Mouse (Mus musculus) heart, embryonic 13.5 days (tissue): ENCODE measurements around the gene Galnt6. TPM values are rescaled to one million over a fixed set of nuclear protein-coding genes. Genes with fewer than 3 reads are reported as not detected.

Source experiments
- ATAC-seq: fragments of 200-750 bp; cut with Nextera tagmentation; 2 replicates; pipeline ENCODE4 v1.8.0; 2017; ENCODE audit warnings: moderate TSS enrichment; ENCODE audit not compliant: insufficient number of reproducible peaks, low FRiP score, low TSS enrichment; ENCODE audit errors: extremely low read depth
- H3K27ac ChIP-seq: fragments of 300-500 bp; sonication (generic); replicated peaks from 2 replicates; pipeline ENCODE4 v1.5.1; 2015; ENCODE audit warnings: moderate library complexity, mild to moderate bottlenecking, inconsistent platforms
- H3K27me3 ChIP-seq: fragments of 300-500 bp; sonication (generic); replicated peaks from 2 replicates; pipeline ENCODE4 v1.6.1; 2015; ENCODE audit warnings: mild to moderate bottlenecking, inconsistent platforms
- H3K36me3 ChIP-seq: fragments of 300-500 bp; sonication (generic); 2 replicates; pipeline ENCODE4 v1.6.1; 2015; ENCODE audit warnings: mild to moderate bottlenecking, inconsistent platforms
- H3K4me1 ChIP-seq: fragments of 300-500 bp; sonication (generic); 2 replicates; pipeline ENCODE4 v1.6.1; 2015; ENCODE audit warnings: inconsistent platforms
- H3K4me2 ChIP-seq: fragments of 300-500 bp; sonication (generic); 2 replicates; pipeline ENCODE4 v1.6.1; 2015; ENCODE audit warnings: inconsistent platforms, mild to moderate bottlenecking, moderate library complexity
- H3K4me3 ChIP-seq: fragments of 300-500 bp; sonication (generic); 2 replicates; pipeline ENCODE4 v1.5.1; 2015; ENCODE audit warnings: moderate library complexity, mild to moderate bottlenecking, inconsistent platforms
- H3K9ac ChIP-seq: fragments of 300-500 bp; sonication (generic); 2 replicates; pipeline ENCODE4 v1.6.1; 2015; ENCODE audit warnings: inconsistent platforms, mild to moderate bottlenecking, moderate library complexity
- H3K9me3 ChIP-seq: fragments of 300-500 bp; sonication (generic); 2 replicates; pipeline ENCODE4 v1.6.1; 2016; ENCODE audit warnings: inconsistent platforms
- WGBS: fragments of 180-500 bp; shearing (Covaris S2); methylation state at CpG from one replicate; pipeline ENCODE4 v1.1.7; 2015; ENCODE audit warnings: mixed read lengths; 5-methylcytosine and 5-hydroxymethylcytosine counted together
- microRNA-seq: library from miRNA; unstranded; fragments of <30 nt; microRNA quantifications from one replicate; pipeline ENCODE4, GENCODE M21; 2016
- polyA plus RNA-seq: library from polyadenylated mRNA; unstranded; fragments of >200 nt; fragmentation: Nextera tagmentation; extraction: Ambion mirVana; gene quantifications from 2 replicates; pipeline ENCODE4 v1.2.1, GENCODE M21; 2015

The Galnt6 gene
- polyA plus RNA-seq, 1 experiment from 2014 or later = 0.13 TPM

- WGBS = 53% methylated on average over 9 of the region's 9 CpGs
These were observed 77.6 kb downstream of the Galnt6 start for GRCm38 (mm10) chr15:100651610-100652009.

GRCm38 (mm10) chr15:100650111-100650510, 79.1 kb downstream of the Galnt6 start:
- H3K4me2 ChIP-seq = no peak overlapping the region
- 77% methylated on average over 10 of the region's 10 CpGs for WGBS
- no peaks in the 10 kb centered on the region for H3K36me3 ChIP-seq
- no peaks in the 10 kb centered on the region for H3K27me3 ChIP-seq
- no peaks in the 10 kb centered on the region for H3K9me3 ChIP-seq
- no peak for ATAC-seq
- H3K27ac ChIP-seq = no peak overlapping the region
- peaks cover 4% of the 10 kb centered on the region; the same call in 1 of the 2 replicates for H3K4me1 ChIP-seq
- H3K4me3 ChIP-seq = no peak overlapping the region
- no peak overlapping the region for H3K9ac ChIP-seq

More at GRCm38 (mm10) chr15:100651610-100652009, 77.6 kb downstream of the Galnt6 start:
- Histone ChIP-seq H3K9me3 (no peaks in the 10 kb centered on the region), H3K4me1 (peaks cover 4% of the 10 kb centered on the region; the same call in 1 of the 2 replicates), H3K27ac (no peak overlapping the region), H3K36me3 (no peaks in the 10 kb centered on the region), H3K4me3 (no peak overlapping the region), H3K9ac (no peak overlapping the region), H3K27me3 (no peaks in the 10 kb centered on the region), H3K4me2 (no peak overlapping the region)
- no peak for ATAC-seq

DNA sequence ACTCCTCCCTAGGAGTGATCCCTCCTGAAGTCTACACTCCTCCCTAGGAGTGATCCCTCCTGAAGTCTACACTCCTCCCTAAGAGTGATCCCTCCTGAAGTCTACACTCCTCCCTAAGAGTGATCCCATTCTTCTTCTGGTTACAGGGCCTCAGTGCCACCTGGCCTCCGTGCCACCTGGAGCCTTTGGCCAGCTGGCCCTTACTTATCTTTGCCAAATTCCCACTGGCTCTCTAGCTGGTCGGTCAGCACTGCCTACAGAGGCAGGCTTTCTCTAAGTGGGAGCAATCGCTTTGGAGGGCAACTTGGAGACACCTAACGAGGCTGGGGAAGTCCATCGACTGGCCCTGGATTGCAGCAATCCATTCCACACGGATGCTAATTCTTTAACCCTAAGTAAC, 83.0 kb downstream of the Galnt6 start:
- H3K36me3 ChIP-seq = no peaks in the 10 kb centered on the region
- H3K4me1 ChIP-seq = peaks cover 4% of the 10 kb centered on the region; the same call in 1 of the 2 replicates
- no peak for ATAC-seq
- H3K27ac ChIP-seq = no peak overlapping the region
- no peaks in the 10 kb centered on the region for H3K9me3 ChIP-seq
- H3K9ac ChIP-seq = no peak overlapping the region
- 0 out of 2 replicates have a peak, but pooled peaks cover 3% of the 10 kb centered on the region for H3K27me3 ChIP-seq
- H3K4me3 ChIP-seq = no peak overlapping the region
- WGBS = 67% methylated on average over 6 of the region's 6 CpGs
- H3K4me2 ChIP-seq = no peak overlapping the region

DNA sequence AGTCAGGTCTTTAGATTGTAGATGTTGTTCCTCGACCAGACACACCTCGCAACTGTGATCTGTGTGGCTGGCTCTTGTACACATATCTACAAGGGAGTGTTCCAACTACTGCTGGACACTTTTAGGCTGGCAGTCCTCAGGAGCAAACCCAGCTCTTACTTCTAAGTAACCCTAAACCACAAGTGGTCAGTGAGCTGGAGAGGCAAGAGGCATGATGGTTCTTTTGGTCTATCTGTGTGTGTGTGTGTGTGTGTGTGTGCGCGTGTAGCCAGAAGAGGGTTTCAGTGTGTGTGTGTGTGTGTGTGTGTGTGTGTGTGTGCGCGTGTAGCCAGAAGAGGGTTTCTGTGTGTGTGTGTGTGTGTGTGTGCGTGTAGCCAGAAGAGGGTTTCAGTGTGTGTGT, 86.7 kb downstream of the Galnt6 start:
- Histone ChIP-seq H3K27ac (no peak overlapping the region), H3K4me1 (peaks cover 12% of the 10 kb centered on the region), H3K27me3 (peaks cover 22% of the 10 kb centered on the region), H3K9ac (no peak overlapping the region), H3K4me3 (no peak overlapping the region), H3K4me2 (no peak overlapping the region), H3K36me3 (no peaks in the 10 kb centered on the region), H3K9me3 (no peaks in the 10 kb centered on the region)
- no peak for ATAC-seq
- 85% methylated on average over 7 of the region's 7 CpGs for WGBS

Small RNAs within 50 kb of the gene (microRNA-seq; reads per million reads assigned to microRNA genes)
- not detected for gene Mir6961

Other genes with a start within 250 kb of the Galnt6 start
- gene Csrnp2, start 233.9 kb downstream of the Galnt6 start, polyA plus RNA-seq = 8.7 and 8.9 TPM in 2 replicates
- 19.2 and 20.6 TPM in 2 replicates for gene Tfcp2, start 177.4 kb downstream of the Galnt6 start, polyA plus RNA-seq
- gene Pou6f1, start 129.4 kb downstream of the Galnt6 start, polyA plus RNA-seq = 4.4 and 5.6 TPM in 2 replicates
- 202 and 203 TPM in 2 replicates for gene Dazap2, start 114.0 kb downstream of the Galnt6 start, polyA plus RNA-seq
- 15.3 and 16.0 TPM in 2 replicates for gene Smagp, start 92.4 kb downstream of the Galnt6 start, polyA plus RNA-seq
- gene Bin2, start 59.8 kb downstream of the Galnt6 start, polyA plus RNA-seq = 2.9 and 3.2 TPM in 2 replicates
- 1.7 TPM in 2 replicates for gene Cela1, start 41.5 kb downstream of the Galnt6 start, polyA plus RNA-seq
- 1.0 and 1.1 TPM in 2 replicates for gene Slc4a8, start 32.4 kb upstream of the Galnt6 start, polyA plus RNA-seq
- gene Scn8a, start 140.5 kb upstream of the Galnt6 start, polyA plus RNA-seq = 0.29 and 0.88 TPM in 2 replicates